Mouse (Mus musculus): ENCODE results near the gene Il25. TPM values are rescaled to one million over a fixed set of nuclear protein-coding genes. Genes with fewer than 3 reads are reported as not detected.

The Il25 gene
- polyA plus RNA-seq (2014; fragmentation: Nextera tagmentation; extraction: Ambion mirVana) = not detected in 2 replicates

DNA sequence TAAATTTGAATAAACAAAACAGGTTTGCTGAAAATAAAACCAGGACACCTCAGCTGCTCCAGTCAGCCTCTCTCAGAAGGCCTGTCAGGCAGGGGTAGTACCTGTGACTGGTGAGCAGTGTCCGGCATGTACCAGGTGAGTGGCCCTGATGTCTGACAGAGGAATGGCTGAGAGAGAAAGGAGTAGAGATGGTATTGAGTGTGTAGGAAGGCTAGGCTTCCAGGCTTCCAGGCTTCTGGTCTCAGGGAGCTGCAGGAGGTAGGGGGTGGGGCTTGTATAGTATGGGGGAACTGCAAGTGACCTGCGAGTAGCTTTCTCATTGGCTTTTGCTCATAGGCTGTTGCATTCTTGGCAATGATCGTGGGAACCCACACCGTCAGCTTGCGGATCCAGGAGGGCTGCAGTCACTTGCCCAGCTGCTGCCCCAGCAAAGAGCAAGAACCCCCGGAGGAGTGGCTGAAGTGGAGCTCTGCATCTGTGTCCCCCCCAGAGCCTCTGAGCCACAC, at the start of gene Il25:
Gene Il25 (plus strand): TSS at position 51 of the 506 bp plus-strand sequence.
- no peak within 1 kb of the TSS for H3K4me2 ChIP-seq (ENCODE audit: low read length)

DNA sequence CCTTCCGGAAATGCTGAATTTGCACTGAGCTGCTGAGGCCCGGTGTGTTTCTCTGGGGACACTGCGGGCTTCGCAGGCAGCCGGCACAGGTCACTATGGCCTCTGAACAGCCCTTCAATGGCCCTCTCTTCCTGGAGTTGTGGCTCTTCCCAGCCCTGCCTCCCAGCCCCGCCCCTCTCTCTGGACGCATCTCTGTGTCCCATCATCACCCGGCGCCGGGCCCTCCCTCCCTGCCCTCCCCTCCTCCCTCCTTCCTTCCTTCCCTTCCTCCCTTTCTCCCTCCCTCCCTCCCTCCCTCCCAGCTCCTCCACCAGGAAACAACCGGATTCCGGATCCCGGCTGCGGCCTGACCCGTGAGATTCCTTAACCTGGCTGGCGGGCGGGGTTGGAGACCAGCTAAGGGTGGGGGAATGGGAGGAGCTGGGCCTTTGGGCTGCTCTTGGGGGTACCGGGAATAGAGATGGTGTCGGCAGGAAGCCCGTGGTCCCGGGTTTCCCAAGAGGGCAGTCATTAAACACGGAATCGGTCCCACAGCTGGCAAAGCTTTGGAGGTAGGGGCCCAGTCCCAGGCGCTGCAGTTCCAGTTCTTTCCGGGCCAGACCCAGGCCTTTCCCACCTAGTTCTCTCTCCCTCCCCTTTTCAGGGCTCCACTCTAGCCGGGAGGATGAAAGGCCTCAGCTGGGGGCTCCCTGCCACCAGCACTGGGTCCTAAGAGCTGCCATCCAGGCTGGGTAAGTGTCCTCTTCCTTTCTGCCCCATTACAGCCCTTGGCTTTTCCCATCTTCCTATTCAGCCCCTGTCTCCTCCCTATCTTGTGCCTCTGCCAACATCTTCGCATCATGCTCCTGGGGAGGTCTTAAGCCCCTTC, 49.1 kb upstream of the Il25 start, which contains the start of the genes Bcl2l2 and Gm20521:
Gene Bcl2l2 (plus strand): TSS at position 224 of the 868 bp plus-strand sequence.
Gene Gm20521 (plus strand): TSS at position 288 of the 868 bp plus-strand sequence.
- WGBS = 1% methylated on average over 27 of the region's 27 CpGs
- H3K4me3 ChIP-seq (ENCODE audit: control insufficient read depth in 1 of 2, insufficient read depth in 1 of 2, low read depth in 1 of 2, low read length in 2 of 2) = peak within 1 kb of the TSS; percentile 63 to 73
- no peaks in the 10 kb centered on the region for H3K9me3 ChIP-seq (ENCODE audit: control insufficient read depth, low read length)
- H3K9ac ChIP-seq (ENCODE audit: low read length) = peak within 1 kb of the TSS; percentile 80
- peak; percentile 87 for ATAC-seq (ENCODE audit: insufficient number of reproducible peaks, insufficient read depth, low FRiP score, low read depth)
- peak within 1 kb of the TSS; percentile 93 to 99 for H3K27ac ChIP-seq (replicated peaks in 1 of 2; ENCODE audit: control insufficient read depth in 1 of 2, insufficient read depth in 1 of 2, low read depth in 2 of 2, low read length in 2 of 2)
- H3K36me3 ChIP-seq (ENCODE audit: control insufficient read depth, insufficient read depth, low read length) = peaks cover 27% of the 10 kb centered on the region
- peaks cover 6 to 19% of the 10 kb centered on the region in 2 experiments for H3K4me1 ChIP-seq (ENCODE audit: control insufficient read depth in 2 of 2, insufficient read depth in 2 of 2, low read length in 2 of 2)
- H3K4me2 ChIP-seq (ENCODE audit: low read length) = peak within 1 kb of the TSS; percentile 76
- H3K27me3 ChIP-seq (ENCODE audit: control insufficient read depth, insufficient read depth, low read length) = no peaks in the 10 kb centered on the region

More for the DNA sequence above, at the start of gene Il25:
- H3K4me3 ChIP-seq (ENCODE audit: control insufficient read depth in 1 of 2, insufficient read depth in 1 of 2, low read depth in 1 of 2, low read length in 2 of 2) = no peak within 1 kb of the TSS
- H3K4me1 ChIP-seq (ENCODE audit: control insufficient read depth in 2 of 2, insufficient read depth in 2 of 2, low read length in 2 of 2) = peaks cover 12 to 22% of the 10 kb centered on the region in 2 experiments
- ATAC-seq (ENCODE audit: insufficient number of reproducible peaks, insufficient read depth, low FRiP score, low read depth) = no peak
- no peaks in the 10 kb centered on the region for H3K36me3 ChIP-seq (ENCODE audit: control insufficient read depth, insufficient read depth, low read length)
- 0 out of 2 replicates have a peak, but pooled peaks cover 2% of the 10 kb centered on the region for H3K27me3 ChIP-seq (ENCODE audit: control insufficient read depth, insufficient read depth, low read length)
- H3K27ac ChIP-seq (replicated peaks in 1 of 2; ENCODE audit: control insufficient read depth in 1 of 2, insufficient read depth in 1 of 2, low read depth in 2 of 2, low read length in 2 of 2) = no peak within 1 kb of the TSS
- WGBS = 28% methylated on average over 6 of the region's 6 CpGs
- no peaks in the 10 kb centered on the region for H3K9me3 ChIP-seq (ENCODE audit: control insufficient read depth, low read length)
- H3K9ac ChIP-seq (ENCODE audit: low read length) = no peak within 1 kb of the TSS

GRCm38 (mm10) chr14:54884022-54884712, 48.3 kb upstream of the Il25 start:
- H3K4me1 ChIP-seq (ENCODE audit: control insufficient read depth in 2 of 2, insufficient read depth in 2 of 2, low read length in 2 of 2) = peaks cover 6 to 19% of the 10 kb centered on the region in 2 experiments
- WGBS = 27% methylated on average over 21 of the region's 21 CpGs
- H3K4me3 ChIP-seq (ENCODE audit: control insufficient read depth in 1 of 2, insufficient read depth in 1 of 2, low read depth in 1 of 2, low read length in 2 of 2) = peak overlapping the region; percentile 55 to 73
- no peaks in the 10 kb centered on the region for H3K27me3 ChIP-seq (ENCODE audit: control insufficient read depth, insufficient read depth, low read length)
- peaks cover 27% of the 10 kb centered on the region for H3K36me3 ChIP-seq (ENCODE audit: control insufficient read depth, insufficient read depth, low read length)
- peak overlapping the region; percentile 76 for H3K4me2 ChIP-seq (ENCODE audit: low read length)
- peak overlapping the region; percentile 80 for H3K9ac ChIP-seq (ENCODE audit: low read length)
- H3K27ac ChIP-seq (replicated peaks in 1 of 2; ENCODE audit: control insufficient read depth in 1 of 2, insufficient read depth in 1 of 2, low read depth in 2 of 2, low read length in 2 of 2) = peak overlapping the region; percentile 87 to 93
- no peaks in the 10 kb centered on the region for H3K9me3 ChIP-seq (ENCODE audit: control insufficient read depth, low read length)
- peak; percentile 18; the same call in 1 of the 2 replicates for ATAC-seq (ENCODE audit: insufficient number of reproducible peaks, insufficient read depth, low FRiP score, low read depth)

- H3K4me2 ChIP-seq (ENCODE audit: low read length) = no peak overlapping the region
- 88% methylated on average over 11 of the region's 11 CpGs for WGBS
These were observed 47.2 kb upstream of the Il25 start for GRCm38 (mm10) chr14:54885309-54885708.

GRCm38 (mm10) chr14:54892200-54892599, 40.3 kb upstream of the Il25 start, which contains the start of gene Pabpn1:
Gene Pabpn1 (plus strand): TSS chr14:54892500.
- Histone ChIP-seq H3K9me3 (ENCODE audit: control insufficient read depth, low read length) (no peaks in the 10 kb centered on the region), H3K36me3 (ENCODE audit: control insufficient read depth, insufficient read depth, low read length) (peaks cover 20% of the 10 kb centered on the region), H3K4me3 (ENCODE audit: control insufficient read depth in 1 of 2, insufficient read depth in 1 of 2, low read depth in 1 of 2, low read length in 2 of 2) (peak within 1 kb of the TSS; percentile 44 to 52; a peak in 3 of 4 replicates), H3K27ac (replicated peaks in 1 of 2; ENCODE audit: control insufficient read depth in 1 of 2, insufficient read depth in 1 of 2, low read depth in 2 of 2, low read length in 2 of 2) (peak within 1 kb of the TSS; percentile 82 to 83), H3K27me3 (ENCODE audit: control insufficient read depth, insufficient read depth, low read length) (no peaks in the 10 kb centered on the region), H3K4me1 (ENCODE audit: control insufficient read depth in 2 of 2, insufficient read depth in 2 of 2, low read length in 2 of 2) (peaks cover 5 to 24% of the 10 kb centered on the region in 2 experiments), H3K4me2 (ENCODE audit: low read length) (peak within 1 kb of the TSS; percentile 62), H3K9ac (ENCODE audit: low read length) (peak within 1 kb of the TSS; percentile 65)
- WGBS = 88% methylated on average over 3 of the region's 3 CpGs
- no peak for ATAC-seq (ENCODE audit: insufficient number of reproducible peaks, insufficient read depth, low FRiP score, low read depth)

More at GRCm38 (mm10) chr14:54885309-54885708, 47.2 kb upstream of the Il25 start:
- H3K27ac ChIP-seq (replicated peaks in 1 of 2; ENCODE audit: control insufficient read depth in 1 of 2, insufficient read depth in 1 of 2, low read depth in 2 of 2, low read length in 2 of 2) = no peak overlapping the region
- H3K27me3 ChIP-seq (ENCODE audit: control insufficient read depth, insufficient read depth, low read length) = no peaks in the 10 kb centered on the region
- H3K4me3 ChIP-seq (ENCODE audit: control insufficient read depth in 1 of 2, insufficient read depth in 1 of 2, low read depth in 1 of 2, low read length in 2 of 2) = no peak overlapping the region
- peaks cover 27% of the 10 kb centered on the region for H3K36me3 ChIP-seq (ENCODE audit: control insufficient read depth, insufficient read depth, low read length)
- H3K9ac ChIP-seq (ENCODE audit: low read length) = no peak overlapping the region
- ATAC-seq (ENCODE audit: insufficient number of reproducible peaks, insufficient read depth, low FRiP score, low read depth) = no peak
- H3K4me1 ChIP-seq (ENCODE audit: control insufficient read depth in 2 of 2, insufficient read depth in 2 of 2, low read length in 2 of 2) = peaks cover 6 to 19% of the 10 kb centered on the region in 2 experiments
- H3K9me3 ChIP-seq (ENCODE audit: control insufficient read depth, low read length) = no peaks in the 10 kb centered on the region

DNA sequence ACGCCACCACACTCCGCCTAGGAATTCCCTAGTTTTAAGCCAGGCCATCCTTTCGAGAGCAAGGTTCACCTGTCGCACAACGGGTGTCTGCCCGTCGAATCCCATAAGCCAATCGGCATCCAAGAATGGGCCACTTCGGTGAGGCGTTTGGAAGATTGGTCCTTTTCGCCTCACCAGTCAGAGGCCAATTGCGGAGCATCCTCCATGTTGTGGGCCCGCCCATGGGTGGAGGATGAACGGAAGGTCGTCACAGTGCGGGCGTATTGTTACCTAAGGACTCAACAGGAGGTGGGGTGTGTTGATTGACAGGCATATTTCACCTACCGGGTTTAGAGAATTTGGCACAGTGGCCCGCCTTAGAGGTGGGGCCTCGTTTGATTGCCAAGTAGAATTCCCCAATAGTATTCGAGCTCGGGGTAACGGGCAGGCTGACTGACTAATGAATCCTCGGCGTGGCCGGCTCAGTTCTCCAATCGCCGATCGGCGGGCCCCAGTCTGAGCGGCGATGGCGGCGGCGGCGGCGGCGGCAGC, 38.8 kb upstream of the Il25 start:
- peak overlapping the region; percentile 83 to 97 for H3K27ac ChIP-seq (replicated peaks in 1 of 2; ENCODE audit: control insufficient read depth in 1 of 2, insufficient read depth in 1 of 2, low read depth in 2 of 2, low read length in 2 of 2)
- peak overlapping the region; percentile 62 for H3K4me2 ChIP-seq (ENCODE audit: low read length)
- peak overlapping the region; percentile 100 for H3K9ac ChIP-seq (ENCODE audit: low read length)
- ATAC-seq (ENCODE audit: insufficient number of reproducible peaks, insufficient read depth, low FRiP score, low read depth) = peak; percentile 98
- peaks cover 6 to 25% of the 10 kb centered on the region in 2 experiments for H3K4me1 ChIP-seq (ENCODE audit: control insufficient read depth in 2 of 2, insufficient read depth in 2 of 2, low read length in 2 of 2)
- H3K9me3 ChIP-seq (ENCODE audit: control insufficient read depth, low read length) = no peaks in the 10 kb centered on the region
- H3K4me3 ChIP-seq (ENCODE audit: control insufficient read depth in 1 of 2, insufficient read depth in 1 of 2, low read depth in 1 of 2, low read length in 2 of 2) = peak overlapping the region; percentile 64 to 98
- no peaks in the 10 kb centered on the region for H3K27me3 ChIP-seq (ENCODE audit: control insufficient read depth, insufficient read depth, low read length)
- WGBS = under 1% methylated on average over 34 of the region's 38 CpGs
- H3K36me3 ChIP-seq (ENCODE audit: control insufficient read depth, insufficient read depth, low read length) = peaks cover 35% of the 10 kb centered on the region
